Mouse (Mus musculus): ENCODE data around the gene Pml.

- TF ChIP-seq CTCF (IDR thresholded peaks at IDR 0.05; ENCODE audit: low read depth) = no peak
- no peak for TF ChIP-seq EP300 (IDR thresholded peaks at IDR 0.05; ENCODE audit: low read depth)
These were observed 39.3 kb downstream of the Pml start for GRCm38 (mm10) chr9:58210304-58210627.
